Mouse (Mus musculus) midbrain, embryonic 10.5 days (tissue): ENCODE measurements around the gene Cep170b. TPM values are rescaled to one million over a fixed set of nuclear protein-coding genes. Genes with fewer than 3 reads are reported as not detected.

Experiments
- DNase-seq: peaks from one replicate; pipeline ENCODE4 v3.0.0-alpha.2; 2017; ENCODE audit warnings: low spot score
- H3K27ac ChIP-seq: fragments of 300-500 bp; sonication (generic); replicated peaks from 2 replicates; pipeline ENCODE4 v1.5.1; 2016; ENCODE audit warnings: mild to moderate bottlenecking
- H3K27me3 ChIP-seq: fragments of 300-500 bp; sonication (generic); 2 replicates; pipeline ENCODE4 v1.6.1; 2016; ENCODE audit warnings: low read depth, mild to moderate bottlenecking; ENCODE audit not compliant: poor library complexity, severe bottlenecking
- H3K36me3 ChIP-seq: fragments of 300-500 bp; sonication (generic); 2 replicates; pipeline ENCODE4 v1.6.1; 2016; ENCODE audit warnings: mild to moderate bottlenecking, moderate library complexity
- H3K4me1 ChIP-seq: fragments of 300-500 bp; sonication (generic); 2 replicates; pipeline ENCODE4 v1.6.1; 2016
- H3K4me3 ChIP-seq: fragments of 300-500 bp; sonication (generic); 2 replicates; pipeline ENCODE4 v1.5.1; 2016; ENCODE audit warnings: mild to moderate bottlenecking, moderate library complexity
- H3K9me3 ChIP-seq: fragments of 300-500 bp; sonication (generic); replicated peaks from 2 replicates; pipeline ENCODE4 v1.6.1; 2016; ENCODE audit warnings: mild to moderate bottlenecking
- WGBS: fragments of 180-500 bp; shearing (Covaris S2); methylation state at CpG from one replicate; pipeline ENCODE4 v1.1.7; 2016; 5-methylcytosine and 5-hydroxymethylcytosine counted together
- polyA plus RNA-seq: library from polyadenylated mRNA; unstranded; fragments of >200 nt; fragmentation: Nextera tagmentation; extraction: Ambion mirVana; gene quantifications from 2 replicates; pipeline ENCODE4 v1.2.1, GENCODE M21; 2016

Cep170b gene
- polyA plus RNA-seq, 1 experiment from 2014 or later: 3.3 TPM

DNA sequence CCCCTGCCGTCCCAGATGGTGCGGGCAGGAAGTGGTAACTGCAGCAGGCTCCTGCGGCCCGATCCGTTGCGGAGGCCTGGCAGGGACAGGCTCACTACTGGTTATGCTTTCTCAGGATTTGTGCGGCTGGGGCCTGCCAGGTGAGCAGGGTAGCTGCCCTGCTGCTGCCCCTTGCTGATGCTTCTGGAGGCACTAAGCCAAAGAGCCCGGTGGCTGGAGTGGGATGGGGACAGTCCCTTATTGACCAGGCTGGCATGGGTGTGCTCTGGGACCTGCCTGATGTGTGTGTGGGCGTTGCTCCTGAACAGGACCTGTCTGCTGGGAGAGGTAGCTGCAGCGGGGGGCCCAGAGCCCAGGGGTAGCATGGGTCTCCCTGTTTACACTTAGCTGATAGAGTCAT lies 25.5 kb downstream of the Cep170b start:
- H3K27ac ChIP-seq: peak overlapping the region; percentile 35; the same call in 1 of the 2 replicates
- no peak for DNase-seq
- H3K4me3 ChIP-seq: no peak overlapping the region
- H3K9me3 ChIP-seq: no peaks in the 10 kb centered on the region
- peaks cover 31% of the 10 kb centered on the region for H3K4me1 ChIP-seq
- H3K27me3 ChIP-seq: no peaks in the 10 kb centered on the region
- 86% methylated on average over 10 of the region's 10 CpGs for WGBS
- H3K36me3 ChIP-seq: no peaks in the 10 kb centered on the region; the same call in 1 of the 2 replicates

DNA sequence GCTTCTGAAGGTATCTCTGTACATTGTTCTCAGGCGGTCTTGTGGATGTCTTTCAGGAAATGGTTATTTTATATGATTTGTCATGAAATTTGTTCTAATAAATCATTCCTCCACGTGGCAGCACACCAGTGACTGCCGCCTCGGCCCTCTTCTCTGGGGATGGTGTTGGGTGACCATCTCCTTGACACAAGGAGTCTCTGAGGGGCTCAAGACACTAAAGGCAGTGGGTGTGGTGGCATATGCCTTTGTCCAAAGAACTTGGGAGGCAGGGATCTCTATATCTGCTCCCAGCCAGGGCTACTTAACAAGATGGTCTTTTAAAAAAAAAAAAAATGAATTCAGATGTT lies 26.2 kb downstream of the Cep170b start:
- H3K27me3 ChIP-seq: no peaks in the 10 kb centered on the region
- H3K4me1 ChIP-seq: peaks cover 34% of the 10 kb centered on the region
- 86% methylated on average over 4 of the region's 4 CpGs for WGBS
- H3K27ac ChIP-seq: peak overlapping the region; percentile 87
- H3K36me3 ChIP-seq: no peaks in the 10 kb centered on the region; the same call in 1 of the 2 replicates
- H3K9me3 ChIP-seq: no peaks in the 10 kb centered on the region
- no peak overlapping the region for H3K4me3 ChIP-seq
- no peak for DNase-seq

DNA sequence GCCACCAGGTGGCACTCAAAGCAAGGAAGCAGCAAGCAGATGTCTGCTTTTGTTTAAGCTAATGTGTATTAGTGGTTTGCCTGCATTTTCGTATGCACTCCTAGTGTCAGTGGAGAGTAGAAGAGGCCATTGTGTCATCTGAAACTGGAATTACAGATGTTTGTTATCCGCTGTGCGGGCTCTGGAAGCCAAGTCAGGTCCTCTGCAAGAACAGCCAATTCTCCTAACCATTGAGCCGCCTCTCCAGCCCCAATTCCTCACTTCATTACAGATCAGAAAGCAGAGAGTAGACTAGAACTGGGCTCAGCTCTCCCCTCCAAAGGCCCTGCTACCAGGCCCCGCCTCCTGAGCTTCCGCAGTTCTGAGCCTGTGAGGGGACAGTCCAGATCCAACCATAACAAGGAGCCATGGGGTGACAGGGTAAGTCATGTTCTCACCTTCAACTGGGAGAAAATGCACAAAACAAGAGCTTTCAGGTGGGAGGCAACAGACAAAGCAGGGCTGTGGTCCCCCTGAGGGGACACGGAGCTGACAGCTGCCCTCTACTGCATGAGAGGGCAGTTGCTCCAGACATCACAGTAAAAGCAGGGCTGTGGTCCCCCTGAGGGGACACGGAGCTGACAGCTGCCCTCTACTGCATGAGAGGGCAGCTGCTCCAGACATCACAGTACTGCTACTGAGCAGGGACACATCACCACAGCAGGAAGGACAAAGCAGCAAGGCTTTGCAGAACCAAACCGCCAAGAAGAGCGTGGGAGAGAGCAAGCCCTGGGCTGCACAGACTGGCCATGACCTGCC lies 26.8 kb downstream of the Cep170b start:
- Histone ChIP-seq H3K9me3 (no peaks in the 10 kb centered on the region), H3K4me1 (peaks cover 34% of the 10 kb centered on the region), H3K4me3 (peak overlapping the region; percentile 24), H3K36me3 (no peaks in the 10 kb centered on the region; the same call in 1 of the 2 replicates), H3K27ac (peak overlapping the region; percentile 87), H3K27me3 (no peaks in the 10 kb centered on the region)
- WGBS: 21% methylated on average over 10 of the region's 10 CpGs
- peak; percentile 56 for DNase-seq

DNA sequence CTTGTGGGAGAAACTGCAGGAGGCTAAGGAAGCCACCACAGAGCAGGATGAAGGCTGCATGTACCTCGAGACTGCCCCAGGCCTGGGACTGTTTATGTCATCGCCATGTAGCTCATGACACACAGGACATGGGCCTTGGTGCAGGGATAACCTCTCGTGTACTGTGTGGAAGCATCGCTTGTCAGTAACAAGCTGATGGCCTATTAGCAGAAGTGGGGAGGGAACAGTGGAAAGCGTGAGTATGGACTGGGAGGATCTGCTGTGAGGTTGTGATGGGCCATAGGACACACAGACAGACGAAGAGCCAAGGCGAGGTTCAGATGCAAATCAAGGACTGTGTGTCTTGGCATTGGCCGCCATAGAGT lies 27.3 kb downstream of the Cep170b start:
- H3K4me3 ChIP-seq: no peak overlapping the region
- 82% methylated on average over 8 of the region's 8 CpGs for WGBS
- DNase-seq: no peak
- no peaks in the 10 kb centered on the region; the same call in 1 of the 2 replicates for H3K36me3 ChIP-seq
- H3K27me3 ChIP-seq: no peaks in the 10 kb centered on the region
- H3K27ac ChIP-seq: peak overlapping the region; percentile 87
- no peaks in the 10 kb centered on the region for H3K9me3 ChIP-seq
- H3K4me1 ChIP-seq: peaks cover 34% of the 10 kb centered on the region

DNA sequence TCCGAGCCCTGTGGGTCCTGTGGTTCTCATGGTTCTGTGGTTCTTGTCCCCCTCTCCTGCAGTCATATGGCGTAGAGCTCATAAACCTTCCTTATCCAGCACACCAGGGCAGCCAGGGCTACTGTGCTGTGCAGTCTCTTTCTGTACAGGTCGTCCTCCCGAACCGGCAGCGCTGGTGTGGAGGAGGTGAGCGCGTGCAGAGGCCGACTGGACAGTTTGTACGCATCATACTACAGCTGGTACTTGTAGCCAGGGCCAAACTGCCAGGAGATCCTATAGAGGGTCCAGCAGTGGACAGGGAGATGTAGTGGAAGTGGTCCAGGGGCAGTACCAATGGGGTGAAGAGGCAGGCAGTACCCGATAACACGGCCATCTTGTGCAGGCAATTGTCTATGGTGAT lies 30.7 kb downstream of the Cep170b start:
- DNase-seq: no peak
- WGBS: 88% methylated on average over 12 of the region's 12 CpGs
- no peak overlapping the region for H3K27ac ChIP-seq

DNA sequence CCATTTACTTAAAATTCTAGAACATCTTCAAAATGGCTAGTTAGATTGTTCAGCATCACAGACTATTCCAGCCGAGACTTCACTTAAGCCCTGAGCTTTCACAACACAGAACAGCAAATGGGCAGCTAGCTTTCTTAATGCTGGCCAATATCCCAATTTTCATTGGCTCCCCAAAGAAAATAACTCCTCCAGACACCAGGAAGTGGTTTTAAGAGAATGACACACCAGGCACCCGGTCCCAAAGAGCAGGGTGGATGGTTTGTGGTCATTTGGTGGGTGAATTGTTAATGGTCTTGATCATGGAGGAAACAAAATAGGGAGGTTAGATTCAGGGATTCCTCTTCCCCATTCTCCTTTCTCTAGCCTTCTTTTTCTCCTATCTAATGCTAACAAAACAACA lies 32.1 kb downstream of the Cep170b start:
- Histone ChIP-seq H3K4me1 (peaks cover 7% of the 10 kb centered on the region), H3K27ac (no peak overlapping the region), H3K27me3 (no peaks in the 10 kb centered on the region), H3K36me3 (no peaks in the 10 kb centered on the region), H3K9me3 (no peaks in the 10 kb centered on the region), H3K4me3 (no peak overlapping the region)
- WGBS: 61% methylated on average over 2 of the region's 2 CpGs
- no peak for DNase-seq

More for the DNA sequence above, 30.7 kb downstream of the Cep170b start:
- Histone ChIP-seq H3K9me3 (no peaks in the 10 kb centered on the region), H3K36me3 (no peaks in the 10 kb centered on the region), H3K4me1 (peaks cover 18% of the 10 kb centered on the region), H3K4me3 (no peak overlapping the region), H3K27me3 (no peaks in the 10 kb centered on the region)

DNA sequence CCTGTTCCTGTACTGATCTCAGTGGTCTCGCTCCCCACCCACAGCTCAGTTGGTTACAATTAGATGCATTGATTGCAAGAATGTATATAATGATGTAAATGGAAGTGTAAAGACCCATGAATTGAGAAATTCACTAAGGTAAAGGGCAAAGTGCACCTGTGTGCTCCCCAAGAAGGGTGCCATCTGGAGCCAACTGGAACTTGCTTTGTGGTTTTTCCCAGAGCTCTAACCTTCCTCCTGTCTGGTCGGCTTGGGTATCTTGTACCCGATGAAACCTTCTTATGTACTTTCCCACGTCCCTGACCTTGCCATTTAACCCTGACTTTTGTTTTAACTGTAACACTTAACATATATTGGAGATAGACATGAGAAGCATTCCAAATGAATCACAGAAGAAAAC lies 35.6 kb downstream of the Cep170b start:
- Histone ChIP-seq H3K36me3 (no peaks in the 10 kb centered on the region), H3K9me3 (0 out of 2 replicates have a peak, but pooled peaks cover 3% of the 10 kb centered on the region), H3K4me3 (no peak overlapping the region), H3K4me1 (0 out of 2 replicates have a peak, but pooled peaks cover 6% of the 10 kb centered on the region), H3K27ac (no peak overlapping the region), H3K27me3 (no peaks in the 10 kb centered on the region)
- WGBS: 84% methylated on average over 4 of the region's 4 CpGs
- no peak for DNase-seq

DNA sequence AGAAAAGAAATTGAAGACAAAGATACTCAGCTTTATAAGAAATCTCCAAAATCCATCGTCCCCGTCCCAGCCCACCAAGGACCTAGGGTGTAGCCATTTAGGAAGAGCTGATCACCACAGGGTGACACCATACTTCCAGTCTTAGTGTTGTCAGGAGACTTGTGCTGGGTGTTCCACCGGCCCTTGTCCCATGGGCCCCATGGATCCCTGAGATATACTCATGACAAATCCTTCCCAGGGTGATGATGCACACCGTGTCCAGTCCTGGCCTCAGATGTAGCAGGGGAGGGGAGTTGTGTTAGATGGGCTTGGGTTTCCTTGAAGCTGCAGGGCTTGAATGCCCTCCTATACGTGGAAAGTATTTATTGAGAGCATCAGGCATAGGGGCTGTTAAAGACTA lies 37.6 kb downstream of the Cep170b start:
- no peak overlapping the region for H3K27ac ChIP-seq
- H3K27me3 ChIP-seq: no peaks in the 10 kb centered on the region
- WGBS: 87% methylated on average over 5 of the region's 5 CpGs
- DNase-seq: no peak
- H3K9me3 ChIP-seq: 0 out of 2 replicates have a peak, but pooled peaks cover 3% of the 10 kb centered on the region
- no peak overlapping the region for H3K4me3 ChIP-seq
- 0 out of 2 replicates have a peak, but pooled peaks cover 3% of the 10 kb centered on the region for H3K4me1 ChIP-seq
- H3K36me3 ChIP-seq: no peaks in the 10 kb centered on the region

DNA sequence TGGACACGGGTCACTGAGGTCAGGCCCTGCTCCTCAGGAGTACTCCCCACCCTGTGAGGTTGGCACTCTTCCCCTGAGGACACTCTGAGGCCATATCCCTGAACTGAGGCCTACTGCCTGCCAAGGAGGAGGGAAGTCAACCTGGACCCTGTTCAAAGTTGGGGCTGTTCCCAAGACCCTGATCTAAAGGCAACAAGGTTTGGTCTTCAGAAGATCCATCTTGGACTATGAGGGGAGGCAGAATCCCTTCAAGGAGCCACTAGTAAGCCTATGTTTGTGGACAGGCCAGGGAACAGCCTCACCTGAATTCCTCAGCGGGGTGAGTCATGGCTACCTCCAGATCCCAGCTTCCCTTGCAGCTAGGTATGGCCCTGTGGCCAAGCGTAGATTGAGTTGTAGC lies 39.2 kb downstream of the Cep170b start:
- no peak for DNase-seq
- WGBS: 90% methylated on average over 3 of the region's 3 CpGs

DNA sequence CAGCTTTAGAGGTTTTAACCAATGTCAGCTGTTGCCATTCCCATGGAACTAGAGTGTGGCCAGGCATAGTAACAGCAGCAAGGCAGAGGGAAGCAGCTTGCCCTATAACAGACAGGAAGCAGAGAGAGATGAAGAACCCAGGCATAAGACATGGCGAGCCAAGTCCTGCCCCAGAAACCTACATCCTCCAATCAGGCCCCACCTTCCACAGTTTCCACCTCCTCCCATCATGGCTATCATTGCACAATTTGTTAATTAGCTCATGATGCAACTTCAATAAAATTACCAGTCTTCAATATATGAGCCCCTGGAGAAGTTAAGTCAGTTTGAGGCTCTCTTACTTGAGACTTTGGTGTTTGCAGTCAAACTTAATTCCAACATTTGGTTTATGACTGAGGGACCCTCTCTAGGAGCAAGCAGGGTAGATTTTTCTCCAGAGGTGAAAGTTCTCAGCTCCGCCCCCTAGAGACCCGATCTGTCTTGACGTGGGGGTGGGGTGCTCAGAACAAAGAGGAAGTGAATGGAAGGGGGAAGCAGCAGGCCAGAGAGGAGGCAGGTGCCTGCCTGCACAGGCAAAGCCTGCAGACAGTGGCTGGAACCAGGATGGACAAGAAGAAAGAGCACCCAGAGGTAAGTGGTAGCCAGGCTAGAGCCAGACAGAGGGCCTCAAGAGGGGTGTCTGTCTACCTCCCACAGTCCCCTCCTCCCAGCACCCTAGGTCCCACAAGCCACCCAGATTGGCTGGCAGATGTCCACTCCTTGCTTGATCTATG lies 40.1 kb downstream of the Cep170b start, which contains the start of gene Pld4:
Gene Pld4, plus strand, starts transcription at position 502 of the 773 bp plus-strand sequence.
- 37% methylated on average over 4 of the region's 4 CpGs for WGBS
- Histone ChIP-seq H3K4me3 (no peak within 1 kb of the TSS), H3K27ac (no peak within 1 kb of the TSS; the same call in 1 of the 2 replicates), H3K4me1 (0 out of 2 replicates have a peak, but pooled peaks cover 3% of the 10 kb centered on the region), H3K36me3 (no peaks in the 10 kb centered on the region), H3K27me3 (no peaks in the 10 kb centered on the region), H3K9me3 (0 out of 2 replicates have a peak, but pooled peaks cover 3% of the 10 kb centered on the region)
- DNase-seq: no peak

More for the DNA sequence above, 39.2 kb downstream of the Cep170b start:
- Histone ChIP-seq H3K27ac (no peak overlapping the region), H3K4me1 (0 out of 2 replicates have a peak, but pooled peaks cover 3% of the 10 kb centered on the region), H3K9me3 (0 out of 2 replicates have a peak, but pooled peaks cover 3% of the 10 kb centered on the region), H3K4me3 (no peak overlapping the region), H3K36me3 (no peaks in the 10 kb centered on the region), H3K27me3 (no peaks in the 10 kb centered on the region)

DNA sequence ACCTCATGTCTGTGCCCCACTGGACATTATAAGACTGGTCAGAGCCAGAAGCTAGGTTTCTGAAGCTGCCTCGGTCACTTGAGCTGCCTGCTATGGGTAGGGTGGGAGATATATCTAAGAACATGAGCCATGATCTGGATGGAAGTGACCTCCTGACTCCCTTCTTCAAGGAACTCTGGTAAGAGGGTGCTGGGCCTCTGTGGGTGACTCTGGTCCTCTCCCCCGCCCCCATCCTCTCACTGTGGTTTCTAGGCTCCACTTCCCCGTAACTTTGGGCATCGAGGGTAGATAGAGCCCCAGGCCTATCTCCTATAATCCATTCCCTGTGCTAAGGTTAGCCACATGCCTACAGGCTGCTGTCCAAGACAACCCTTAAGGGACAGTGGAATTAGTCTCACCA lies 41.2 kb downstream of the Cep170b start:
- Histone ChIP-seq H3K36me3 (no peaks in the 10 kb centered on the region), H3K27ac (no peak overlapping the region), H3K9me3 (0 out of 2 replicates have a peak, but pooled peaks cover 3% of the 10 kb centered on the region), H3K27me3 (no peaks in the 10 kb centered on the region), H3K4me1 (0 out of 2 replicates have a peak, but pooled peaks cover 3% of the 10 kb centered on the region), H3K4me3 (no peak overlapping the region)
- WGBS: 87% methylated on average over 4 of the region's 4 CpGs
- no peak for DNase-seq

DNA sequence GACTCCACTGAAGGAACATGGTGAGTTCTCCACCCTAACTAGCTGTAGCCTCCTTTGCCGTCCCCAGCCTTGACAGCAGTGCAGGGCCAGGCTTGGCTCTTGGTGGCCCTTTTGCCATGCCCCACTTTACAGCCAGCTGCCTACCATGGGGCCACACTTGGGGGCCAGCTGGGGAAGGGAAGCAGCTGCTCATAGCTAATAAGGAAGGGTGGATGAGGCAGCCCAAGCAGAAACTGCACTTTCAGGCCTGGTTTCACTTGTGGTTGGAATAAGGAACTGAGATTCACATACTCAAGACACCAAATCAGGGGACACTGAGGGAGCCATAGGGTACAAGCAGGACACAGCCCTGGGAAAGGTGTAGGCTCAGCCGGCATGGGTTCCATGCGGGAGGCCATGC lies 41.8 kb downstream of the Cep170b start:
- whole genome bisulfite sequencing: 79% methylated on average over 3 of the region's 3 CpGs
- Histone ChIP-seq H3K27me3 (no peaks in the 10 kb centered on the region), H3K4me1 (0 out of 2 replicates have a peak, but pooled peaks cover 3% of the 10 kb centered on the region), H3K4me3 (no peak overlapping the region), H3K27ac (no peak overlapping the region), H3K9me3 (0 out of 2 replicates have a peak, but pooled peaks cover 3% of the 10 kb centered on the region), H3K36me3 (no peaks in the 10 kb centered on the region)
- no peak for DNase-seq
